Comparison of ENCODE assay signal across 26 mouse cellular contexts in the genomic region with DNA sequence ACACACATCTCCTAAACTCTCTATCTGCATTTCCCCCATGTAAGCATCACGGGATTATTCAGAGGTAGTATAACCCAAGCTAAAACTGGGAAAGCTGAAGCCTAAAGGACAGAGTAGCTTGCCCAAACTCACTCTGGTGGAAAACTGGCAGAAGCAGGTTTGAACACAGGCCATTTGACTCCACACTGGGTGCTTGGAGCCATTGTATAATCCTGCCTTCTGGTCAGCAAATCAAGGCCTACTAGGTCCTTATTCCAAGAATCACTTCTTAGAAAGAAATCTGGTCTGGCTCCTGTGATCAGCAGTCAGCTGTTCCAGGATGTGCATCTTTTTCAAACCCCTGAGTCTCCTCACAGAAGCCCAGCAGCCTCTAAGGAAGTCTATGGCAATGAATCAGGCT.
"Had no signal": no experiment of that assay in that cellular context is flagged by ENCODE, and none has a peak within 500 bp of the region (broad histone marks: within the 10 kb centered on the region; RNA-seq: fewer than 3 reads in every experiment).

No protein-coding gene starts in this region.

- H3K4me3 ChIP-seq: heart, adult 2 months; heart, embryonic 13.5 days; heart, embryonic 15.5 days; intestine, embryonic 15.5 days; layer of hippocampus, adult 2 months; left cerebral cortex, adult 2 months; limb, embryonic 10.5 days; limb, embryonic 12.5 days; liver, embryonic 13.5 days; liver, embryonic 15.5 days had no signal

- DNase-seq: gastrocnemius, postnatal 14 days; gastrocnemius, postnatal 36 days; heart, adult 2 months; heart, postnatal 14 days; heart, postnatal 36 days; kidney, adult 18-20 months; kidney, adult 9 months; kidney, postnatal 25 days; kidney, postnatal 4 days; liver; liver, embryonic 13.5 days had no signal

- H3K9me3 ChIP-seq: heart, embryonic 13.5 days; heart, embryonic 15.5 days; intestine, embryonic 15.5 days; limb, embryonic 10.5 days; limb, embryonic 12.5 days; liver, embryonic 13.5 days; liver, embryonic 15.5 days had no signal

- H3K9ac ChIP-seq: heart, embryonic 13.5 days; heart, embryonic 15.5 days; hindbrain, embryonic 14.5 days; intestine, embryonic 15.5 days; limb, embryonic 12.5 days; liver, embryonic 13.5 days; liver, embryonic 15.5 days had no signal

- H3K36me3 ChIP-seq: heart, embryonic 13.5 days; heart, embryonic 15.5 days; intestine, embryonic 15.5 days; limb, embryonic 10.5 days; limb, embryonic 12.5 days; liver, embryonic 13.5 days; liver, embryonic 15.5 days had no signal

- ATAC-seq: hindbrain, embryonic 16.5 days; inflammation-experienced regulatory T-cells, adult 6 months; intestine, embryonic 15.5 days; intestine, postnatal 0 days had no signal

- H3K4me2 ChIP-seq: heart, embryonic 11.5 days; heart, embryonic 13.5 days; heart, embryonic 15.5 days; hindbrain, embryonic 14.5 days; intestine, embryonic 15.5 days; limb, embryonic 12.5 days; liver, embryonic 11.5 days; liver, embryonic 13.5 days; liver, embryonic 15.5 days had no signal

- H3K27ac ChIP-seq: heart, adult 2 months; heart, embryonic 13.5 days; heart, embryonic 15.5 days; hindbrain, embryonic 14.5 days; intestine, embryonic 15.5 days; kidney, postnatal 0 days; layer of hippocampus, adult 2 months; left cerebral cortex, adult 2 months; limb, embryonic 10.5 days; limb, embryonic 12.5 days; liver, embryonic 13.5 days; liver, embryonic 15.5 days had no signal

- H3K4me1 ChIP-seq: intestine, embryonic 15.5 days; limb, embryonic 10.5 days; liver, embryonic 13.5 days; liver, embryonic 15.5 days had no signal

- H3K27me3 ChIP-seq: heart, embryonic 13.5 days; heart, embryonic 15.5 days; intestine, embryonic 15.5 days; limb, embryonic 12.5 days; liver, embryonic 13.5 days; liver, embryonic 15.5 days had no signal
